Mouse (Mus musculus): ENCODE data around the gene Tmem63b.
"Not testable (repeated sequence)": the region's sequence is repeated elsewhere in the genome, so short reads cannot be mapped to it uniquely, and the experiment has no call there.

Tmem63b gene

DNA sequence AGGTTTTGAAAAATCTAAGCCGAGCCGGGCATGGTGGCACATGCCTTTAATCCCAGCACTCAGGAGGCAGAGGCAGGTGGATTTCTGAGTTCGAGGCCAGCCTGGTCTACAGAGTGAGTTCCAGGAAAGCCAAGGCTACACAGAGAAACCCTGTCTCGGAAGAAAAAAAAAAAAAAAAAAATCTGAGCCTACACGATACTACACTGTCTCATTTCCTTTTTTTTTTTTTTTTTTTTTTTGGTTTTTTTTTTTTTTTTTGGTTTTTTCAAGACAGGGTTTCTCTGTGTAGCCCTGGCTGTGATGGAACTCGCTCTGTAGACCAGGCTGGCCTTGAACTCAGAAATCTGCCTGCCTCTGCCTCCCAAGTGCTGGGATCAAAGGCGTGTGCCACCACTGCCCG, 63.3 kb downstream of the Tmem63b start:
- not testable (repeated sequence) for DNase-seq (ENCODE audit: low spot score in 2 of 2)

- DNase-seq (ENCODE audit: low spot score in 2 of 2) = no peak
These were observed 67.1 kb downstream of the Tmem63b start for GRCm38 (mm10) chr17:45619386-45620256.

DNA sequence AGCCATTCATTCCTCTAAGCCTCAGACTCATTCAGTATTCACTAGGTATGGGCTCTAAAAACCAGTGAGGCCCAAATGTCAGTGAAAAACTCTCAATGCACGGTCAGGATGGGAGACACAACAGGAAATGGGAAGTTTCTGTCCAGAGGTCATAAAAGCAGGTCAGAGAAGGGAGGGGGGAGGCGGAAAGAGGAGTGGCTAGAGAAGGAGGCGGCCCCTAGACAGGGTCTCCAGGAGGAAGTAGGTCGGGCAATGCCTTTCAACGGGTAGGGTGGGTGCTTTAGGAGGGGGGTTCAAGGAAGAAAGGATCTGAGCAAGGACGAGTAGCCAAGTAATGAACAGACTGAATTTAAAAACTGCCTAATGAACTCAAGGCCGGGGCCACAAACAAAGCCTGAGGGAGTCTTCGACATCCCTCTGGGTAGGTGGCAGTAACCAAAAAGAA, 67.7 kb downstream of the Tmem63b start:
- DNase-seq (ENCODE audit: low spot score in 2 of 2) = no peak

- no peak for DNase-seq (ENCODE audit: low spot score in 2 of 2)
These were observed 69.0 kb downstream of the Tmem63b start for GRCm38 (mm10) chr17:45617655-45618054.

GRCm38 (mm10) chr17:45616679-45617078, 70.0 kb downstream of the Tmem63b start:
- DNase-seq (ENCODE audit: low spot score in 2 of 2) = no peak

DNA sequence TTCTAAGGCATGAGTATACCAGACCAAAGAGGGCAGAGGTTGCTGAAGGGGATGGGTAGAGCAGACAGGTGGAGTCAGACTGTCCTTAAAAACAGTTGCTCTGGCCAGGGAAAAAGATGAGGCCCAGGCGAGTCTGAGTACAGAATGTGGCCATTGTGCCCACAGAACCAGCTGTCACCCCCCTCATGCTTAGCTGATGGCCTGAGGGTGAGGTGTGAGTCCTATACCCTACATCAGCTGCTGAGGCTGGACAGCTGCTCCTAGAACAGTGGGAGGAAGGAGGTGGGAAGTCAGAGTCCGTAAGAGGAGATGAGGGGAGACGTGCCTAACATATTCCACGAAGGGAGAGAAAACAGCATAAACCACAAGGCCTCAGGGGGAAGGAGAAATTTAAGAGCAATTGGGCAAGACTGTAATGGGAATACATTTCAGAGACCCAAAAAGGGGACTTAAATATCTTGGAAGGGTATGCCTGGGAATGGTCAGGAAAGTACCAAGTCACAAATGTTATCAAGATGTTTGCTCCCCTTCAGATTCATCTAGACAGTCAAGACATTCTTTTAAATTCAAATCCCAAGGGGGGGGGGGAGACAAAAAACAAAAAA, 70.6 kb downstream of the Tmem63b start:
- no peak for DNase-seq (ENCODE audit: low spot score in 2 of 2)

DNA sequence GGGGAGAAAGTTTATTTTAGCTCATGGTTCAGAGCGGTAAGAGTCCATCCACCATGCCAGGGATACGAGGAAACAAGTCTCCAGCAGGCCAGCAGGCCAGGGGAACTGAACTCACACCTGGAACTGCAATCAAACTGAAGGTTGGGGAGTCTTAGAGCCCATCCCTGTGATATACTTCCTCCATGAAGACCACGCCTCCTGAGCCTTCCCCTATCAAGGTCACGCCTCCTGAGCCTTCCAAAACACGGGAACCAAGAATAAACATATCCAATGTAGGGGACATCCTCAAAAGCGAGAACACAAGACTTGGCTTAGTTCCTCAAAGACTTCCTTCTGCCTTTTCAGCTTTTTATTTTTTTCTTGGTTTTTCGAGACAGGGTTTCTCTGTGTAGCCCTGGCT, 73.8 kb downstream of the Tmem63b start:
- DNase-seq (ENCODE audit: low spot score in 2 of 2) = no peak

DNA sequence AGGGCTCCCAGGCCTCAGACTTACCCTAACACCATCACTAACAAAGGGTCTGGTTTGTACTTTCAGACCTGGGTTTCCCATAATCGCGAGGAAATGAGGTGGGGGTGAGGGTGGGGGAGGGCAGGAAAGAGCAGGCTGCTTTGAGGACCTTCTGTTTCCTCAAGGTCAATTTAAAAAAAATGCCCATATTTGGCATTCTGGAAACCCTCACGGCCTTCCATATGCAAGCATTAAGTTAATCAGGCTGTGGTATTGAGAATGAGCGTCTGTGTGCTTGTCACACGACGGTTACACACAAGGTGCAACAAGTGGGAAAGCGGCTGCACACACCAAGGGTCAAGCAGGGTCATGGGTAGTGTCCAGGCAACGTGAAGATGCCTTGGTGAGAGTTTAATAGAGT, 74.7 kb downstream of the Tmem63b start:
- DNase-seq (ENCODE audit: low spot score in 2 of 2) = no peak

All from urinary bladder, postnatal 4 days (tissue).